Mouse (Mus musculus) intestine, postnatal 0 days (tissue): Measurements from ENCODE around the gene Tmem145. TPM values are rescaled to one million over a fixed set of nuclear protein-coding genes. Genes with fewer than 3 reads are reported as not detected.
A peak's percentile ranks its signal among the peaks of the same experiment; 100 is the strongest.

Source experiments
- ATAC-seq: fragments of 200-750 bp; cut with Nextera tagmentation; 2 replicates; pipeline ENCODE4 v1.8.0; 2017; ENCODE audit warnings: mild to moderate bottlenecking, moderate TSS enrichment, moderate library complexity
- H3K27ac ChIP-seq: fragments of 300-500 bp; sonication (generic); 2 replicates; pipeline ENCODE4 v1.5.1; 2014; ENCODE audit warnings: mild to moderate bottlenecking, low read depth, low read length, moderate library complexity
- H3K27me3 ChIP-seq: fragments of 300-500 bp; sonication (generic); replicated peaks from 2 replicates; pipeline ENCODE4 v1.6.1; 2014; ENCODE audit warnings: low read length, mixed read lengths; ENCODE audit not compliant: control insufficient read depth, insufficient read depth
- H3K36me3 ChIP-seq: fragments of 300-500 bp; sonication (generic); 2 replicates; pipeline ENCODE4 v1.6.1; 2014; ENCODE audit warnings: mild to moderate bottlenecking, moderate library complexity; ENCODE audit not compliant: control insufficient read depth, insufficient read depth
- H3K4me1 ChIP-seq: fragments of 300-500 bp; sonication (generic); replicated peaks from 2 replicates; pipeline ENCODE4 v1.6.1; 2014; ENCODE audit warnings: antibody characterized with exemption, low read length, mixed read lengths; ENCODE audit not compliant: control insufficient read depth, insufficient read depth
- H3K4me2 ChIP-seq: fragments of 300-500 bp; sonication (generic); replicated peaks from 2 replicates; pipeline ENCODE4 v1.6.1; 2014; ENCODE audit warnings: low read depth, mild to moderate bottlenecking, moderate library complexity
- H3K4me3 ChIP-seq: fragments of 300-500 bp; sonication (generic); 2 replicates; pipeline ENCODE4 v1.5.1; 2014; ENCODE audit warnings: low read depth, low read length
- H3K9ac ChIP-seq: fragments of 300-500 bp; sonication (generic); 2 replicates; pipeline ENCODE4 v1.6.1; 2014; ENCODE audit warnings: mild to moderate bottlenecking, low read depth, low read length
- H3K9me3 ChIP-seq: fragments of 300-500 bp; sonication (generic); 2 replicates; pipeline ENCODE4 v1.6.1; 2016; ENCODE audit warnings: mixed run types; ENCODE audit not compliant: control insufficient read depth
- CTCF ChIP-seq: sonication (generic); IDR thresholded peaks from 2 replicates; pipeline ENCODE4 v1.5.1; 2016; ENCODE audit warnings: low read depth, mild to moderate bottlenecking, control low read depth, antibody characterized with exemption, moderate library complexity
- WGBS: fragments of 180-500 bp; shearing (Covaris S2); extraction: QIAGEN DNeasy Blood & Tissue Kit; methylation state at CpG from one replicate; pipeline ENCODE4 v1.1.7; 2014; 5-methylcytosine and 5-hydroxymethylcytosine counted together
- polyA plus RNA-seq: library from polyadenylated mRNA; unstranded; fragments of >200 nt; fragmentation: Nextera tagmentation; extraction: Ambion mirVana; gene quantifications from 2 replicates; pipeline ENCODE4 v1.2.1, GENCODE M21; 2015

Gene Tmem145
- polyA plus RNA-seq, 1 experiment from 2014 or later = 0.69 TPM

GRCm38 (mm10) chr7:25270652-25271633 lies 35.0 kb upstream of the Tmem145 start:
- no peak for TF ChIP-seq CTCF
- no peaks in the 10 kb centered on the region for H3K9me3 ChIP-seq
- H3K36me3 ChIP-seq = peaks cover 27% of the 10 kb centered on the region
- no peak overlapping the region for H3K4me3 ChIP-seq
- H3K4me2 ChIP-seq = no peak overlapping the region
- H3K27me3 ChIP-seq = no peaks in the 10 kb centered on the region
- 92% methylated on average over 35 of the region's 35 CpGs for WGBS
- no peak overlapping the region for H3K9ac ChIP-seq
- no peak for ATAC-seq
- peaks cover 7% of the 10 kb centered on the region; the same call in 1 of the 2 replicates for H3K4me1 ChIP-seq
- no peak overlapping the region for H3K27ac ChIP-seq

DNA sequence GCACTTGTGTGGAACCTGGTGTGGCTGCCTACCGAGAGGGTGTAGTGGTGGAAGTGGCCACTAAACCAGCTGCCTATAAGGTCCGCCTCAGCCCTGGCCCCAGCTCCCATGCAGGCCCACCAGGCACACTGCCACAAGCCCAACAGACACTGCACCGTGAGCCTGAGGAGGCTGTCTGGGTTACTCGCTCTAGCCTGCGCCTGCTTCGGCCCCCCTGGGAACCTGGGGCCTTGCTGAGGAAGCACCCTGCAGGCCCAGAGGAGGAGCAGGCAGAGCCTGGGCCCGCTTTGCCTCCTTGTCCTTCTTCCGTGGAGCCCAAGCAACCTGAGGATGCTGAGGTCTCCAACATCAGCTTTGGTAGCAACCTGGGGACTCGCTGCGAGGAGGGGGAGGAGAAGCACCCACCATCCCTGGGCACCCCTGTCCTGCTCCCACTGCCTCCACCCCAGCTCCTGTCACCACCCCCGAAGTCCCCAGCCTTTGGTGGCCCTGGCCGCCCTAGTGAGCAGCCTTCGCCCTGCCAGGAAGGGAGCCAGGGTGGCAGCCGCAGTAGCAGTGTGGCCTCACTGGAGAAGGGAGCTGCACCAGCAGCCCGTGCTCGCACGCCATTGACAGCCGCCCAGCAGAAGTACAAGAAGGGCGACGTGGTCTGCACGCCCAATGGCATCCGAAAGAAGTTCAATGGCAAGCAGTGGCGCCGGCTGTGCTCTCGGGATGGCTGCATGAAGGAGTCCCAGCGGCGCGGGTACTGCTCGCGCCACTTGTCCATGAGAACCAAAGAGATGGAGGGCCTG lies 34.1 kb upstream of the Tmem145 start:
- no peak for TF ChIP-seq CTCF
- Histone ChIP-seq H3K9ac (no peak overlapping the region), H3K9me3 (no peaks in the 10 kb centered on the region), H3K27me3 (no peaks in the 10 kb centered on the region), H3K4me2 (no peak overlapping the region), H3K27ac (no peak overlapping the region), H3K4me3 (no peak overlapping the region), H3K36me3 (peaks cover 27% of the 10 kb centered on the region), H3K4me1 (peaks cover 11% of the 10 kb centered on the region; the same call in 1 of the 2 replicates)
- no peak for ATAC-seq
- WGBS = 91% methylated on average over 30 of the region's 30 CpGs

GRCm38 (mm10) chr7:25272445-25273258 lies 33.3 kb upstream of the Tmem145 start:
- no peak for TF ChIP-seq CTCF
- no peak overlapping the region for H3K27ac ChIP-seq
- H3K9me3 ChIP-seq = no peaks in the 10 kb centered on the region
- no peaks in the 10 kb centered on the region for H3K27me3 ChIP-seq
- no peak overlapping the region for H3K4me3 ChIP-seq
- no peak overlapping the region for H3K4me2 ChIP-seq
- ATAC-seq = no peak
- peaks cover 27% of the 10 kb centered on the region for H3K36me3 ChIP-seq
- 87% methylated on average over 37 of the region's 38 CpGs for WGBS
- H3K9ac ChIP-seq = no peak overlapping the region
- H3K4me1 ChIP-seq = peaks cover 15% of the 10 kb centered on the region; the same call in 1 of the 2 replicates

- no peak for TF ChIP-seq CTCF
- peaks cover 19% of the 10 kb centered on the region; the same call in 1 of the 2 replicates for H3K4me1 ChIP-seq
- ATAC-seq = no peak
- H3K9me3 ChIP-seq = no peaks in the 10 kb centered on the region
- H3K9ac ChIP-seq = no peak overlapping the region
- 84% methylated on average over 22 of the region's 22 CpGs for WGBS
- peaks cover 27% of the 10 kb centered on the region for H3K36me3 ChIP-seq
- no peaks in the 10 kb centered on the region for H3K27me3 ChIP-seq
- H3K27ac ChIP-seq = no peak overlapping the region
- 0 out of 2 replicates have a peak overlapping the region, but pooled peaks have one; percentile 9 for H3K4me2 ChIP-seq
- no peak overlapping the region for H3K4me3 ChIP-seq
These were observed 32.4 kb upstream of the Tmem145 start for GRCm38 (mm10) chr7:25273259-25274241.

- H3K4me3 ChIP-seq = no peak overlapping the region
- H3K4me1 ChIP-seq = peaks cover 20% of the 10 kb centered on the region; the same call in 1 of the 2 replicates
- H3K27me3 ChIP-seq = no peaks in the 10 kb centered on the region
- no peak for TF ChIP-seq CTCF
- no peak overlapping the region; the same call in 1 of the 2 replicates for H3K9ac ChIP-seq
- no peak for ATAC-seq
- 51% methylated on average over 5 of the region's 5 CpGs for WGBS
- H3K36me3 ChIP-seq = peaks cover 27% of the 10 kb centered on the region
- H3K27ac ChIP-seq = no peak overlapping the region
- no peaks in the 10 kb centered on the region for H3K9me3 ChIP-seq
- H3K4me2 ChIP-seq = no peak overlapping the region
These were observed 31.3 kb upstream of the Tmem145 start for GRCm38 (mm10) chr7:25274571-25274970.
